13 mouse cellular contexts compared by ENCODE assay signal in genomic region chr13:34248107-34248506, GRCm38 (mm10).
DNase-seq lines count a peak whose midpoint lies in the region; ATAC-seq and TF ChIP-seq lines count a peak whose summit lies in the region.
"Had no signal": no experiment of that assay in that cellular context is flagged by ENCODE, and none has a peak within 500 bp of the region (broad histone marks: within the 10 kb centered on the region; RNA-seq: fewer than 3 reads in every experiment).

No protein-coding gene starts in this region.

- peaks cover 43% of the 10 kb centered on the region for H3K27me3 ChIP-seq in forebrain, embryonic 10.5 days (ENCODE audit: poor library complexity, severe bottlenecking)
- H3K27me3 ChIP-seq in limb, embryonic 10.5 days (ENCODE audit: low read depth, poor library complexity, severe bottlenecking) = no peaks in the 10 kb centered on the region
- no peaks in the 10 kb centered on the region for H3K27me3 ChIP-seq in neural tube, embryonic 13.5 days
- H3K27me3 ChIP-seq in liver, embryonic 11.5 days (replicated peaks; ENCODE audit: control insufficient read depth, insufficient read depth, low read length) = no peaks in the 10 kb centered on the region
- H3K27me3 ChIP-seq: Patski had no signal

- no peak overlapping the region for H3K4me3 ChIP-seq in left cerebral cortex, adult 2 months
- peak overlapping the region; percentile 35 for H3K4me3 ChIP-seq in forebrain, embryonic 10.5 days
- H3K4me3 ChIP-seq in limb, embryonic 10.5 days = no peak overlapping the region
- H3K4me3 ChIP-seq in neural tube, embryonic 13.5 days = no peak overlapping the region
- H3K4me3 ChIP-seq in liver, embryonic 11.5 days (ENCODE audit: low read depth, low read length) = no peak overlapping the region
- H3K4me3 ChIP-seq: heart, adult 2 months had no signal

- H3K9me3 ChIP-seq in forebrain, embryonic 10.5 days = no peaks in the 10 kb centered on the region
- no peaks in the 10 kb centered on the region for H3K9me3 ChIP-seq in limb, embryonic 10.5 days (replicated peaks)
- no peaks in the 10 kb centered on the region for H3K9me3 ChIP-seq in neural tube, embryonic 13.5 days
- no peaks in the 10 kb centered on the region for H3K9me3 ChIP-seq in liver, embryonic 11.5 days (ENCODE audit: control insufficient read depth, low read length)

- H3K4me2 ChIP-seq in neural tube, embryonic 13.5 days = peak overlapping the region; percentile 4; the same call in 1 of the 2 replicates
- H3K4me2 ChIP-seq in liver, embryonic 11.5 days = no peak overlapping the region

- H3K36me3 ChIP-seq in forebrain, embryonic 10.5 days (replicated peaks) = peaks cover 11% of the 10 kb centered on the region
- H3K36me3 ChIP-seq in limb, embryonic 10.5 days = no peaks in the 10 kb centered on the region
- H3K36me3 ChIP-seq in neural tube, embryonic 13.5 days = no peaks in the 10 kb centered on the region
- no peaks in the 10 kb centered on the region for H3K36me3 ChIP-seq in liver, embryonic 11.5 days (ENCODE audit: control insufficient read depth, insufficient read depth, low read length)

- TF ChIP-seq CTCF in left cerebral cortex, adult 2 months (IDR thresholded peaks at IDR 0.05) = no peak

- intact Hi-C loops in left cerebral cortex, adult 2 months (cut with DNase I) = no loop called here

- DNase-seq in left cerebral cortex, adult 2 months (ENCODE audit: extremely low spot score in 1 of 2, low spot score in 2 of 2) = no peak
- no peak for DNase-seq in left cerebral cortex, adult 18-20 months (ENCODE audit: low spot score in 2 of 2)
- no peak for DNase-seq in forebrain, embryonic 10.5 days (ENCODE audit: extremely low spot score, low spot score)
- DNase-seq in limb, embryonic 10.5 days (ENCODE audit: low spot score) = no peak
- no peak for DNase-seq in thymus, postnatal 36 days
- DNase-seq in liver, embryonic 11.5 days (ENCODE audit: low spot score) = no peak
- DNase-seq in thymus, adult 18-20 months = no peak
- DNase-seq: adrenal gland, postnatal 14 days; cerebellum, adult 2 months; heart, adult 2 months had no signal

- peaks cover 80% of the 10 kb centered on the region for H3K4me1 ChIP-seq in forebrain, embryonic 10.5 days
- peaks cover 22% of the 10 kb centered on the region for H3K4me1 ChIP-seq in limb, embryonic 10.5 days
- H3K4me1 ChIP-seq in neural tube, embryonic 13.5 days (replicated peaks) = peaks cover 73% of the 10 kb centered on the region
- peaks cover 9% of the 10 kb centered on the region for H3K4me1 ChIP-seq in liver, embryonic 11.5 days (replicated peaks; ENCODE audit: control insufficient read depth, insufficient read depth, low read length)

- no peak overlapping the region for H3K9ac ChIP-seq in neural tube, embryonic 13.5 days
- H3K9ac ChIP-seq in liver, embryonic 11.5 days (ENCODE audit: low read depth, low read length) = no peak overlapping the region

- peak overlapping the region; percentile 80 for H3K27ac ChIP-seq in left cerebral cortex, adult 2 months
- H3K27ac ChIP-seq in forebrain, embryonic 10.5 days = peak overlapping the region; percentile 92
- H3K27ac ChIP-seq in limb, embryonic 10.5 days = peak overlapping the region; percentile 91
- H3K27ac ChIP-seq in neural tube, embryonic 13.5 days (replicated peaks) = peak overlapping the region; percentile 86
- H3K27ac ChIP-seq in liver, embryonic 11.5 days (ENCODE audit: low read depth, low read length) = no peak overlapping the region
- H3K27ac ChIP-seq: heart, adult 2 months; macrophage had no signal

- ATAC-seq in neural tube, embryonic 13.5 days (ENCODE audit: low read depth) = no peak
- ATAC-seq in liver, embryonic 11.5 days (replicated peaks; ENCODE audit: low FRiP score) = no peak
- ATAC-seq: Patski had no signal

- WGBS in forebrain, embryonic 10.5 days = 10% methylated on average over 6 of the region's 6 CpGs
- 41% methylated on average over 6 of the region's 6 CpGs for WGBS in limb, embryonic 10.5 days
- WGBS in neural tube, embryonic 13.5 days = 10% methylated on average over 6 of the region's 6 CpGs
- 72% methylated on average over 6 of the region's 6 CpGs for WGBS in liver, embryonic 11.5 days
